Mouse (Mus musculus) left cerebral cortex, adult 18-20 months (tissue): Measurements from ENCODE around the gene Ckap2. TPM values are rescaled to one million over a fixed set of nuclear protein-coding genes. Genes with fewer than 3 reads are reported as not detected.

ENCODE experiments used
- DNase-seq, 2 experiments: peaks; one replicate each; pipeline ENCODE4 v3.0.0; 2021 to 2022; ENCODE audit warnings: low spot score in 2 of 2, mixed read lengths in 1 of 2
- total RNA-seq, 2 experiments: library from RNA; stranded (reverse); gene quantifications; 2 replicates each; pipeline ENCODE4 v1.2.3; 2021

Gene Ckap2
- total RNA-seq, 2 experiments from 2014 or later = 0.14 to 0.42 TPM

- DNase-seq = no peak
These were observed 35.8 kb downstream of the Ckap2 start for GRCm38 (mm10) chr8:22149643-22150344.

GRCm38 (mm10) chr8:22148367-22148740 lies 37.3 kb downstream of the Ckap2 start:
- DNase-seq = no peak

- no peak for DNase-seq
These were observed 37.8 kb downstream of the Ckap2 start for GRCm38 (mm10) chr8:22147706-22148366.

GRCm38 (mm10) chr8:22145831-22146230 lies 39.8 kb downstream of the Ckap2 start:
- DNase-seq = no peak

GRCm38 (mm10) chr8:22143764-22144491 lies 41.7 kb downstream of the Ckap2 start:
- no peak for DNase-seq

GRCm38 (mm10) chr8:22142592-22142991 lies 43.0 kb downstream of the Ckap2 start:
- DNase-seq = no peak

- no peak for DNase-seq
These were observed 43.7 kb downstream of the Ckap2 start for GRCm38 (mm10) chr8:22141836-22142385.

- peak in 1 of 2 experiments; percentile 3 for DNase-seq
These were observed 49.2 kb downstream of the Ckap2 start for GRCm38 (mm10) chr8:22136462-22136861.

- DNase-seq = no peak
These were observed 50.9 kb downstream of the Ckap2 start for GRCm38 (mm10) chr8:22134750-22135135.

- no peak for DNase-seq
These were observed 51.4 kb downstream of the Ckap2 start for GRCm38 (mm10) chr8:22134078-22134749.

GRCm38 (mm10) chr8:22132062-22132461 lies 53.6 kb downstream of the Ckap2 start:
- DNase-seq = no peak

- no peak for DNase-seq
These were observed 61.1 kb downstream of the Ckap2 start, which contains the start of gene Nek5 for GRCm38 (mm10) chr8:22124220-22125152. Nek5 (minus strand) TSS chr8:22125053.

Other genes starting within 250 kb of the Ckap2 start
- gene Defb35, start 247.5 kb downstream of the Ckap2 start, total RNA-seq = not detected
- gene Defb13, start 239.1 kb downstream of the Ckap2 start, total RNA-seq = not detected
- not detected for gene Fam90a1a, start 227.1 kb downstream of the Ckap2 start, total RNA-seq
- not detected for gene Ccdc70, start 216.0 kb downstream of the Ckap2 start, total RNA-seq
- gene Atp7b, start 125.5 kb downstream of the Ckap2 start, total RNA-seq = 1 to 10 TPM; 1.4 to 2.0 TPM
- 10 to 100 TPM; 29.6 to 36.1 TPM for gene Alg11, start 125.1 kb downstream of the Ckap2 start, total RNA-seq
- gene Nek5, start 60.8 kb downstream of the Ckap2 start, total RNA-seq = not detected
- gene Nek3, start 19.4 kb downstream of the Ckap2 start, total RNA-seq = 1 to 10 TPM; 1.8 to 1.9 TPM
- 10 to 100 TPM; 20.4 to 24.1 TPM for gene Vps36, start 7.0 kb upstream of the Ckap2 start, total RNA-seq
- 1 to 10 TPM; 3.2 to 3.6 TPM for gene Thsd1, start 41.5 kb upstream of the Ckap2 start, total RNA-seq
- gene Tpte, start 97.6 kb upstream of the Ckap2 start, total RNA-seq = not detected
- gene Slc25a15, start 212.8 kb upstream of the Ckap2 start, total RNA-seq = 10 to 100 TPM; 11.1 to 12.6 TPM
- gene Mrps31, start 225.5 kb upstream of the Ckap2 start, total RNA-seq = 10 to 100 TPM; 25.3 to 25.6 TPM